Mouse (Mus musculus): ENCODE measurements around the gene Naf1. TPM values are rescaled to one million over a fixed set of nuclear protein-coding genes. Genes with fewer than 3 reads are reported as not detected.

The Naf1 gene
- polyA plus RNA-seq (2015; fragmentation: Nextera tagmentation; extraction: Ambion mirVana) = 1.7 and 2.1 TPM in 2 replicates

- H3K4me3 ChIP-seq = peak within 1 kb of the TSS; percentile 70
- peak within 1 kb of the TSS; percentile 90 for H3K4me2 ChIP-seq
- no peaks in the 10 kb centered on the region for H3K36me3 ChIP-seq (replicated peaks)
- no peaks in the 10 kb centered on the region for H3K27me3 ChIP-seq (replicated peaks)
- peak within 1 kb of the TSS; percentile 77 for H3K27ac ChIP-seq
- WGBS = under 1% methylated on average over 37 of the region's 37 CpGs
- peaks cover 21% of the 10 kb centered on the region for H3K4me1 ChIP-seq
- ATAC-seq (replicated peaks) = peak; percentile 99
- H3K9ac ChIP-seq = peak within 1 kb of the TSS; percentile 68
- no peaks in the 10 kb centered on the region for H3K9me3 ChIP-seq
Measured at GRCm38 (mm10) chr8:66860023-66860422, at the start of gene Naf1. Gene Naf1, plus strand, starts transcription at chr8:66860217.

GRCm38 (mm10) chr8:66860921-66861588, 1.0 kb downstream of the Naf1 start:
- Histone ChIP-seq H3K27me3 (replicated peaks) (no peaks in the 10 kb centered on the region), H3K9me3 (no peaks in the 10 kb centered on the region), H3K4me2 (peak overlapping the region; percentile 90), H3K36me3 (replicated peaks) (no peaks in the 10 kb centered on the region), H3K27ac (no peak overlapping the region), H3K4me3 (peak overlapping the region; percentile 70), H3K4me1 (peaks cover 21% of the 10 kb centered on the region), H3K9ac (peak overlapping the region; percentile 68)
- peak; percentile 66 for ATAC-seq (replicated peaks)
- under 1% methylated on average over 44 of the region's 46 CpGs for WGBS

- Histone ChIP-seq H3K4me1 (peaks cover 21% of the 10 kb centered on the region), H3K4me2 (peak overlapping the region; percentile 90), H3K4me3 (peak overlapping the region; percentile 70), H3K9ac (0 out of 2 replicates have a peak overlapping the region, but pooled peaks have one; percentile 68), H3K27ac (no peak overlapping the region), H3K9me3 (no peaks in the 10 kb centered on the region), H3K27me3 (replicated peaks) (no peaks in the 10 kb centered on the region), H3K36me3 (replicated peaks) (no peaks in the 10 kb centered on the region)
- WGBS = 60% methylated on average over 5 of the region's 5 CpGs
- ATAC-seq (replicated peaks) = no peak
Measured at GRCm38 (mm10) chr8:66861589-66862500, 1.8 kb downstream of the Naf1 start.

GRCm38 (mm10) chr8:66863761-66864160, 3.7 kb downstream of the Naf1 start:
- no peaks in the 10 kb centered on the region for H3K36me3 ChIP-seq (replicated peaks)
- H3K9me3 ChIP-seq = no peaks in the 10 kb centered on the region
- no peak overlapping the region for H3K4me3 ChIP-seq
- 95% methylated on average over 3 of the region's 3 CpGs for WGBS
- H3K4me2 ChIP-seq = no peak overlapping the region
- H3K9ac ChIP-seq = no peak overlapping the region
- H3K27ac ChIP-seq = no peak overlapping the region
- no peaks in the 10 kb centered on the region for H3K27me3 ChIP-seq (replicated peaks)
- peaks cover 21% of the 10 kb centered on the region for H3K4me1 ChIP-seq
- no peak for ATAC-seq (replicated peaks)

GRCm38 (mm10) chr8:66865120-66865519, 5.1 kb downstream of the Naf1 start:
- Histone ChIP-seq H3K27me3 (replicated peaks) (no peaks in the 10 kb centered on the region), H3K9me3 (no peaks in the 10 kb centered on the region), H3K4me3 (no peak overlapping the region), H3K4me2 (no peak overlapping the region), H3K4me1 (peaks cover 21% of the 10 kb centered on the region), H3K27ac (no peak overlapping the region), H3K36me3 (replicated peaks) (no peaks in the 10 kb centered on the region), H3K9ac (no peak overlapping the region)
- 68% methylated on average over 1 of the region's 1 CpGs for WGBS
- ATAC-seq (replicated peaks) = no peak

GRCm38 (mm10) chr8:66867679-66868078, 7.7 kb downstream of the Naf1 start:
- no peak for ATAC-seq (replicated peaks)
- Histone ChIP-seq H3K27ac (no peak overlapping the region), H3K36me3 (replicated peaks) (no peaks in the 10 kb centered on the region), H3K9ac (no peak overlapping the region), H3K4me3 (no peak overlapping the region), H3K4me1 (peaks cover 4% of the 10 kb centered on the region; the same call in 1 of the 2 replicates), H3K9me3 (no peaks in the 10 kb centered on the region), H3K4me2 (no peak overlapping the region), H3K27me3 (replicated peaks) (no peaks in the 10 kb centered on the region)
- 78% methylated on average over 3 of the region's 3 CpGs for WGBS

- H3K4me1 ChIP-seq = no peaks in the 10 kb centered on the region
- 29% methylated on average over 1 of the region's 1 CpGs for WGBS
Measured at GRCm38 (mm10) chr8:66869211-66869932, 9.4 kb downstream of the Naf1 start.

GRCm38 (mm10) chr8:66883866-66884265, 23.8 kb downstream of the Naf1 start:
- H3K4me1 ChIP-seq = no peaks in the 10 kb centered on the region
- no peak for ATAC-seq (replicated peaks)
- H3K4me3 ChIP-seq = no peak overlapping the region
- H3K27ac ChIP-seq = no peak overlapping the region
- WGBS = 72% methylated on average over 1 of the region's 1 CpGs
- H3K36me3 ChIP-seq (replicated peaks) = no peaks in the 10 kb centered on the region
- H3K9me3 ChIP-seq = no peaks in the 10 kb centered on the region
- H3K4me2 ChIP-seq = no peak overlapping the region
- H3K27me3 ChIP-seq (replicated peaks) = no peaks in the 10 kb centered on the region
- no peak overlapping the region for H3K9ac ChIP-seq

More at GRCm38 (mm10) chr8:66869211-66869932, 9.4 kb downstream of the Naf1 start:
- Histone ChIP-seq H3K9ac (no peak overlapping the region), H3K4me3 (no peak overlapping the region), H3K27ac (no peak overlapping the region), H3K9me3 (no peaks in the 10 kb centered on the region), H3K36me3 (replicated peaks) (no peaks in the 10 kb centered on the region), H3K27me3 (replicated peaks) (no peaks in the 10 kb centered on the region), H3K4me2 (no peak overlapping the region)
- ATAC-seq (replicated peaks) = no peak

GRCm38 (mm10) chr8:66891879-66892278, 31.9 kb downstream of the Naf1 start:
- no peaks in the 10 kb centered on the region for H3K9me3 ChIP-seq
- 90% methylated on average over 2 of the region's 2 CpGs for WGBS
- no peak for ATAC-seq (replicated peaks)

GRCm38 (mm10) chr8:66905000-66905399, 45.0 kb downstream of the Naf1 start:
- H3K4me1 ChIP-seq = no peaks in the 10 kb centered on the region
- H3K4me3 ChIP-seq = no peak overlapping the region
- H3K27ac ChIP-seq = no peak overlapping the region
- no peaks in the 10 kb centered on the region for H3K27me3 ChIP-seq (replicated peaks)
- no peaks in the 10 kb centered on the region for H3K9me3 ChIP-seq
- no peak overlapping the region for H3K4me2 ChIP-seq
- H3K9ac ChIP-seq = no peak overlapping the region
- WGBS = 61% methylated on average over 2 of the region's 2 CpGs
- no peaks in the 10 kb centered on the region for H3K36me3 ChIP-seq (replicated peaks)
- no peak for ATAC-seq (replicated peaks)

More at GRCm38 (mm10) chr8:66891879-66892278, 31.9 kb downstream of the Naf1 start:
- Histone ChIP-seq H3K9ac (no peak overlapping the region), H3K4me2 (no peak overlapping the region), H3K4me1 (no peaks in the 10 kb centered on the region), H3K36me3 (replicated peaks) (no peaks in the 10 kb centered on the region), H3K27me3 (replicated peaks) (no peaks in the 10 kb centered on the region), H3K4me3 (no peak overlapping the region), H3K27ac (no peak overlapping the region)

- Histone ChIP-seq H3K4me3 (no peak overlapping the region), H3K4me1 (no peaks in the 10 kb centered on the region), H3K36me3 (replicated peaks) (no peaks in the 10 kb centered on the region), H3K4me2 (no peak overlapping the region), H3K27ac (no peak overlapping the region), H3K27me3 (replicated peaks) (no peaks in the 10 kb centered on the region), H3K9ac (no peak overlapping the region), H3K9me3 (no peaks in the 10 kb centered on the region)
- ATAC-seq (replicated peaks) = no peak
- 86% methylated on average over 4 of the region's 4 CpGs for WGBS
Measured at GRCm38 (mm10) chr8:66905557-66905956, 45.5 kb downstream of the Naf1 start.

- H3K27me3 ChIP-seq (replicated peaks) = no peaks in the 10 kb centered on the region
- H3K4me3 ChIP-seq = no peak overlapping the region
- H3K4me1 ChIP-seq = peaks cover 6% of the 10 kb centered on the region
- no peaks in the 10 kb centered on the region for H3K36me3 ChIP-seq (replicated peaks)
- no peak overlapping the region for H3K4me2 ChIP-seq
- H3K9ac ChIP-seq = no peak overlapping the region
- no peak for ATAC-seq (replicated peaks)
- no peak overlapping the region for H3K27ac ChIP-seq
- H3K9me3 ChIP-seq = no peaks in the 10 kb centered on the region
- 88% methylated on average over 8 of the region's 8 CpGs for WGBS
Measured at GRCm38 (mm10) chr8:66906116-66906515, 46.1 kb downstream of the Naf1 start.

Measured in midbrain, embryonic 15.5 days (tissue).